Mouse (Mus musculus) ES-Bruce4 (cell line): ENCODE results near the gene Gm10643.

Experiments
- CTCF ChIP-seq: IDR thresholded peaks from one replicate; pipeline ENCODE4 v1.8.1; 2011; ENCODE audit warnings: low read depth, low read length
- EP300 ChIP-seq: IDR thresholded peaks from 2 replicates; pipeline ENCODE4 v1.6.1; 2011; ENCODE audit warnings: low read depth, low read length; ENCODE audit not compliant: insufficient read depth
- POLR2A ChIP-seq: IDR thresholded peaks from one replicate; pipeline ENCODE4 v1.8.1; 2011; ENCODE audit warnings: low read length; ENCODE audit not compliant: insufficient read depth

DNA sequence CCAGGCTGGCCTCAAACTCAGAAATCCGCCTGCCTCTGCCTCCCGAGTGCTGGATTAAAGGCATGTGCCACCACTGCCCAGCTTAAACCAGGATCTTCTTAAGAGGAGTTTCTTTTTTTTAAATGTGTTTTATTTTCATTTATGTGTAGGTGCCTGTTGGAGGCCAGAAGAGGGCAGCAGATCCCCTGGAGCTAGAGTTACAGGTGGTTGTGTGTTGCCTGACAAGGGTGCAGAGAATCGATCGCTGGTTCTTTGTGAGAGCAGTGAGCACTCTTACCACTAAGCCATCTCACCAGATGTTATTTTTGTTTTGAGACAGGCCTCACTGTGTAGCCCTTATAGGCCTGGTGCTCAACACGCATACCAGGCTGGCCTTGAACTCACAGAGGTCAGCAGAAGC, 49.1 kb downstream of the Gm10643 start:
- TF ChIP-seq POLR2A (no peak), EP300 (no peak), CTCF (peak; percentile 51)
